Mouse (Mus musculus) urinary bladder, postnatal 4 days (tissue): Measurements from ENCODE around the gene Mmrn2.
"Not testable (repeated sequence)": the region's sequence is repeated elsewhere in the genome, so short reads cannot be mapped to it uniquely, and the experiment has no call there.

Experiments used
- DNase-seq, 2 experiments: peaks; one replicate each; pipeline ENCODE4 v3.0.0; 2021 to 2022; ENCODE audit warnings: low spot score in 2 of 2

Mmrn2 gene

DNA sequence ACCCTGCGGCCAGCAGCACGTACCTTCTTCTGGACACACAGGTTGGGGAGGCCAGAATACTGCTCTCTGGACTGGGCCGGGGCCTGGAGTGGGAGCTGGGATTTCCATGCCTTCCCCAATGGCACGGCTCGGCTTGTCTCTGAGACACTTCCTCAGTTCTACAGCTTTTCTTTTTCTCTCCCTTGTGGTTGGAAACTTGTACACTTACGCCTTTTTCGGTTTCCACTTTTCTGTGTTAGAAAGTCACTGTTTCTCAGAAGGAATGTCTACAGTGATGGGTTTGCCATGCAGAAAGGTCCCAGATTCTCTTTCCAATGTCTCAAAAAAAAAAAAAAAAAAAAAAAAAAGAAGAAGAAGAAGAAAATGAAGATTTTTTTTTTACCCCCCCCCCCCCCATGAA, 28.2 kb downstream of the Mmrn2 start:
- no peak for DNase-seq

GRCm38 (mm10) chr14:34410716-34411115, 35.5 kb downstream of the Mmrn2 start:
- no peak for DNase-seq

DNA sequence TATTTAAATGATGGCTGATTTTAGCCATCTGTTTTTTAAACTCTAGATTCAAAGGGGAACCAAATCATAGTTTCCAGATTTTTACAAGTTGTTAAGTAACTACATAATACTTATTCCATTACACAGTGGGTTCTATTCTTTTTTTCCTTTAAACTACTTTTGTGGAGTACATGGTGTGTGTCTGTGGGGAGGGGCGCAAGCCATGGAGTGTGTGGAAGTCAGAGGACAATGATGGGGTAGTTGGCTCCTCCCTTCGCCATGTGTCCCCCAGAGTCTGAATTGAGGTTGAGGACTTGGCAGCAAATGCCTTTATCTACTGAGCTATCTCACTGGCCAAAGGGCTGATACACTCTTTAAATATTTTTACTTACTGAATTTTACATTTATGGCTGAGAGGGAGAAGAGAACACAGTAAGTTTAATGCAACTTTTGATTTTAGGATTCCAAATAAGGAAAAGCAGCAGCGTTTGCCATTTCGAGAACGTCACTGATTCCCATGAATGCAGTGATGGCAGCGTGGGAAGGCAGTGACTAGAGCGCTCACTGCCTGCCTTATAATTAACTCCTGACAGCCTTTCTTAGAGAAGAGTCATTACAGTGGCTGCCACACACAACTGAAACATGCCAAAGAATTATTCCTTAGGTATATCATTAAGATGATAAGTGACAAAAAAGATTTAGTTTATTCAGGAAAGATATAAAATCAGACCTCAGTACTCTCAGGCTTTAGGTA, 37.1 kb downstream of the Mmrn2 start:
- no peak for DNase-seq

DNA sequence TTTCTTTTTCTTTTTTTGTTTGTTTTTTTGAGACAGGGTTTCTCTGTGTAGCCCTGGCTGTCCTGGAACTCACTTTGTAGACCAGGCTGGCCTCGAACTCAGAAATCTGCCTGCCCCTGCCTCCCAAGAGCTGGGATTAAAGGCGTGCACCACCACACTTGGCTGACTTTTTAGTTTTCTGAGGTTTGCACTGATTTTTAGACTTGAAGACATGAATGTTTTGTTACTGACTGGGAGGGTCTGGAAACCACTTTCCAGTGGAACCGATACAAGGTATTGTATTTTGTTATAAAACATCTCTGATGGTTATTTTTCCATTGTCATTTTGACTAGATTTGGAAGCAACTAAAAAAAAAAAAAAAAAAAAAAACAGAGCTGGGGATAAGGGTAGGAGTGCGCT, 41.7 kb downstream of the Mmrn2 start:
- DNase-seq, result not testable (repeated sequence)

GRCm38 (mm10) chr14:34417501-34417900, 42.2 kb downstream of the Mmrn2 start:
- DNase-seq, result no peak

- DNase-seq, result no peak
Measured at GRCm38 (mm10) chr14:34421078-34421477, 45.8 kb downstream of the Mmrn2 start.

- no peak for DNase-seq
Measured at GRCm38 (mm10) chr14:34428274-34428673, 53.0 kb downstream of the Mmrn2 start.

GRCm38 (mm10) chr14:34429069-34429468, 53.8 kb downstream of the Mmrn2 start:
- no peak for DNase-seq

DNA sequence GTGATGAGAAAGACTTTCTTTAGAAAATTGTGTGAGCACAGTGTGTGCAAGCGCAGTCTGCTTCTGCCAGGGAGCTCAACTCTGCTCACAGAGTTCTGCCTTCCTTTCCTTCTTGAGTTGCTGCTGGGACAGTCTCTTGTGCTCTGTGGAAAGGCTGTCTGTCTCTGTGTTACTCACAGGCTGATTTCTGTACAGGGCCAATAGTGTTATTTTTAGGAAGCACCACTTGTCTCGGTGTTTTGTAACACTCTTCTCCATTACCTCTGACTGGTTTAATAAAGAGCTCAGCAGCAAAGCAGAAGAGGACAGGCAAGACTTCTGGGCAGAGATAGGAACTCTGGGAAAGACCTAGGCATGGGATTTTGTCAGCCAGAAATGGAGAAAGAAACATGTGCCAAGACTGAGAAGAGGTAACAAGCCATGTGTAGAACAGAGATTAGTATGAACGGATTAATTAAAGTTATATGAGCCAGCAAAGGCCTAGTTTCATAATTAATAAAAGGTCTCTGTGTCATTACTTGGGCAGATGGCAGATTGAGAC, 65.3 kb downstream of the Mmrn2 start:
- DNase-seq, result no peak

- DNase-seq, result no peak
Measured at GRCm38 (mm10) chr14:34442531-34442930, 67.3 kb downstream of the Mmrn2 start.

- no peak for DNase-seq
Measured at GRCm38 (mm10) chr14:34444368-34444767, 69.1 kb downstream of the Mmrn2 start.

DNA sequence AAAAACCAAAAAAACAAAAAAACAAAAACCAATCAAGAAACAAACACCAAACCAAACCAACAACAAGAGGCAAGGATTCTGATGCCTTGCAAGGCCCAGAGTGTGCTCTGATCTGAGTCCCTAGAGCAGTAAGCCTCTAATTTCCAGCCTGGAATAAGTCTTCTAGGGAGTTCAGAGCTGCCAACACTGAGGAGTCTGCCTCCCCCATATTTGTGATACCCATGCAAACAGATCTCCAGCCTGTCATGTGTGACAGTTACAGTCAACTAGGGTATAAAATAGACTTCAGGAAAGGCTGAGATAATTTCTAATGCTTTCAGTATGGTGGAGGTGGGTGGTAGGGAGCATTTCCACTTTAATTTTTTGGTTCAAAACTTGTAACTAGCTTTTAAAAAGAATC, 69.7 kb downstream of the Mmrn2 start:
- no peak for DNase-seq

DNA sequence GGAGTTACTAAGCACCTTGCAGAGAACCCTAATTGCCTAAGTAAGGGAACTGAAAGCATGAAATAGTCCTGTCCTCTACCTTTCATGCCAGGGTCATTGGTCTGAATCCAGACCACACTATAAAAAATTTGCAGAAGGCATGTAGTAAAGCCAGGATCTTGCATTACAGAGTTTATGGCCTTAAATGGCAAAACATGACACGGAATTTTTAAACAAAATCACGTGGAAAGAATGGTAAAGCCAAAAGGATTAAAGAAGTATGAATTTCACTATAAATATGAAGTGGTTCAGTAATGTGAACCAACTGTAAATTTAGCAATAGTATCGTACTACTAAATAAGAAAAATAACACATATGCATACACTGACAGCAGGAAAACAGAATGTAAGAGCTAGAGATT, 70.1 kb downstream of the Mmrn2 start:
- no peak for DNase-seq

- DNase-seq, result no peak
Measured at GRCm38 (mm10) chr14:34446624-34447023, 71.4 kb downstream of the Mmrn2 start.

GRCm38 (mm10) chr14:34447659-34448058, 72.4 kb downstream of the Mmrn2 start:
- DNase-seq, result no peak

- DNase-seq, result no peak
Measured at GRCm38 (mm10) chr14:34448398-34448797, 73.1 kb downstream of the Mmrn2 start.

- no peak for DNase-seq
Measured at GRCm38 (mm10) chr14:34449807-34450206, 74.5 kb downstream of the Mmrn2 start.

DNA sequence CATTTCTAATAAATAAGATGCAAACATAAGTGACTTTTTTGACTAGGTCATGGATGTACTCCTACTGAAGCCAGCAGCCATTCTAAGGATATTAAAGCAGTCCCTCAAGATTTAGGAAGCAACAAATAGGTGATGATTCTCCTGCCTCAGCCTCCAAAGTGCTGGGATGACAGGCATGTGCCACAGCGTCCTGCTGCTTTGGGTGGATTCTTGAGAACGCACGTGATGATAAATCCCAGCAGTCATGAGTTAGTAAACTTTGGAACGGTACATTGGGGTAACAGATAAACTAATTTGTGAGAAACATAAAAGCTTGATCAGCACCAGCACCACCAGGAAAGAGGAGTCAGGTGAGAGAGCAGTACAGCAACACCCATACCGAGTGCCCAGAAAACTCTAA, 75.2 kb downstream of the Mmrn2 start:
- DNase-seq, result no peak

DNA sequence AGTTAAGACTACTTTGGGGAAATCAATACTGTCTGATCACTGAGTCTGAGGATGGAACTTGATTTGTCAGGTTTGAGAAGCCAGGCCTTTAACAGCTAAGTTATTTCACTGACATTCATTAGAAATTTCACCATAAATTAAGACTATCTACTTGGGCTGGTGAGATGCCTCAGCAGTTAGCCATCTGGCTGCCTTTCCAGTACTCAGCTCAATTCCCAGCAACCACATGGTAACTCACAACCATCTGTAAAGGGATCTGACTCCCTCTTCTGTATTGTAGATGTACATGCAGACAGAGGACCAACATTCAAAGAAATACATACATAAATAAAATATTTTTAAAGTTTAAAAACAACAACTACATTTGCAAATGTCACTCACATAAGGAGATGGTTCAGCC, 76.6 kb downstream of the Mmrn2 start:
- no peak for DNase-seq

- no peak for DNase-seq
Measured at GRCm38 (mm10) chr14:34453648-34454047, 78.4 kb downstream of the Mmrn2 start.
